Mouse (Mus musculus) right cerebral cortex, adult 2 months (tissue): Measurements from ENCODE around the gene Capn1.

Experiments
- DNase-seq, 2 experiments: peaks; one replicate each; pipeline ENCODE4 v3.0.0; 2021 to 2022; ENCODE audit warnings: low spot score in 2 of 2

The Capn1 gene

GRCm38 (mm10) chr19:5953201-5953770 is 62.4 kb downstream of the Capn1 start:
- DNase-seq: no peak

- no peak for DNase-seq
Observed at GRCm38 (mm10) chr19:5952071-5952691, 63.5 kb downstream of the Capn1 start.

GRCm38 (mm10) chr19:5951631-5952030 is 64.1 kb downstream of the Capn1 start:
- DNase-seq: no peak

- no peak for DNase-seq
Observed at GRCm38 (mm10) chr19:5950218-5950617, 65.5 kb downstream of the Capn1 start.

- no peak for DNase-seq
Observed at GRCm38 (mm10) chr19:5945891-5946290, 69.8 kb downstream of the Capn1 start.

GRCm38 (mm10) chr19:5945027-5945426 is 70.7 kb downstream of the Capn1 start:
- DNase-seq: no peak

GRCm38 (mm10) chr19:5944145-5944544 is 71.6 kb downstream of the Capn1 start:
- no peak for DNase-seq

GRCm38 (mm10) chr19:5943404-5943803 is 72.3 kb downstream of the Capn1 start:
- DNase-seq: no peak

- no peak for DNase-seq
Observed at GRCm38 (mm10) chr19:5942581-5942980, 73.1 kb downstream of the Capn1 start.

GRCm38 (mm10) chr19:5940656-5941055 is 75.0 kb downstream of the Capn1 start:
- no peak for DNase-seq

GRCm38 (mm10) chr19:5940173-5940572 is 75.5 kb downstream of the Capn1 start:
- no peak for DNase-seq

- no peak for DNase-seq
Observed at GRCm38 (mm10) chr19:5939715-5940114, 76.0 kb downstream of the Capn1 start.
